Mouse (Mus musculus): Measurements from ENCODE around the gene DXBay18.
"Not testable (repeated sequence)": the region's sequence is repeated elsewhere in the genome, so short reads cannot be mapped to it uniquely, and the experiment has no call there.

Gene DXBay18

DNA sequence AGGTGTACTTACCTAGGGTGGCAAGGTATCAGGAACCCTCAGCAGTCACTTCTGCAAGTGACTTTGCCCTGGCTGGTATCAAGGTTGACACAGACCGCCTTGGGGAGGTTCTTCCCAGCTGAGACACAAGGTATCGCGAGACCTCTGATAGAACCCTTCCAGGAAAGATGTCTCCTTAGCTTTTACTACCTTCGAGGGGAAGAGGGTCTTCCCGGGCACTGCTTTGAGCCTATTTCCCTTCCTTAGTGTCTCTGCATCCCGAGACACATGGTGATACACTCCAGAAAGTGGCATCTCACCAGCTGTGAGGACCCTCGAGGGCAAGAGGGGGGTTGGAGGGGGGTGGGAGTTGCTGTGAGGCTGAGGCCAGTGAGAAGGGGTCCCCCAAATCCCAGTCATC, at the start of gene DXBay18:
TSS of gene DXBay18 (minus strand) at position 101 of the 400 bp plus-strand sequence.
- not testable (repeated sequence) for DNase-seq

DNA sequence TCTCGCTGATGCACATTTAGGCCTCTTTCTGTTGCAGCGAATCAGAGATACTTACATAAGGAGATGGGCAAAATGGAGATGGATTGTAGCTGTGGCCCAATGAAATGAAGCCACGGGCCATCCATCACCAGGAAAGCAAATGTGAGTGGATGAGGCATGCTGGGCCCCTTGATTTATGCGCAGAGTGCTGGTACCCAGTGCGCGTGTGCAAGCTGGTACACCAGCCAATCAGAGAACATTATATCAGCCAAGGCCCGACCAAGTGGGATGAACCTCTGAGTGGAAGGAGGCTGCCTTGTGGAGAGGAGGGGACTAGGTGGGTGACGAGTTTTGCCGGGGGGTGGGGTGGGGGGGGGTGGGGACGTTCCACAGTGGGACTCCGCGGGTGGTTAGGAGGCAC, 42.7 kb upstream of the DXBay18 start, which contains the start of gene Xlr3b:
TSS of gene Xlr3b (plus strand) at position 274 of the 400 bp plus-strand sequence.
- peak; percentile 24 to 64 for DNase-seq

DNA sequence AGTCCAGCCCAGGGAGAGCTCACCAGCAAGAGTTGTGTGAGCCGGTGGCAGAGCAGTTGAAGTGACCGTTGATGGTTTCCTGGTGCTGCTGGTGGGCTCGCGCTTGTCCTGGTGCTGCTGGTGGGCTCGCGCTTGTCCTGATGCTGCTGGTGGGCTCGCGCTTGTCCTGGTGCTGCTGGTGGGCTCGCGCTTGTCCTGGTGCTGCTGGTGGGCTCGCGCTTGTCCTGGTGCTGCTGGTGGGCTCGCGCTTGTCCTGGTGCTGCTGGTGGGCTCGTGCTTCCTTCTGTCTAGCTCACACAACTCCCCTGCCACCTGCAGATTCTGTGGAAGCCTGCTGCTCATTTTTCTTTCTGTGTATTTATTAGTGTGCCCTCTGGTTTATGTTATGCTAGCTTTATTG, 27.6 kb upstream of the DXBay18 start, which contains the start of gene Spin2d:
TSS of gene Spin2d (minus strand) at position 101 of the 400 bp plus-strand sequence.
- not testable (repeated sequence) for DNase-seq

DNA sequence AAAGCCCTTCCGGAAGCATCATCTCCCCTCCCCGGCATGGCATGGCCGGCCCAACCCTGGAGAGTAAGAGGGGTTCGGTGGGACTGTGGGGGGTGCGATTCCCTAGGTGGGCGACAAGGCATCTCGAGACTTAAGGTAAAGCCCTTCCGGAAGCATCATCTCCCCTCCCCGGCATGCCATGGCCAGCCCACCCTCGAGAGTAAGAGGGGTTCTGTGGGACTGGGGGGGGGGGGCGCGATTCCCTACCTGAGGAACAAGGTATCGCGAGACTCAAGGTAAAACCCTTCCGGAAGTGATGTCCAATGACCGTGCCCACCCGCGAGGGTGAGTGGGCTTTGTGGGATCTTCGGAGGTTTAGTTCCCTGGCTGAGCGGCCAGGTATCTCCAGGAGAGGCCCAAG, 754 bp downstream of the DXBay18 start, which contains the start of gene Xlr5b:
TSS of gene Xlr5b (plus strand) at position 301 of the 400 bp plus-strand sequence.
- DNase-seq: not testable (repeated sequence)

DNA sequence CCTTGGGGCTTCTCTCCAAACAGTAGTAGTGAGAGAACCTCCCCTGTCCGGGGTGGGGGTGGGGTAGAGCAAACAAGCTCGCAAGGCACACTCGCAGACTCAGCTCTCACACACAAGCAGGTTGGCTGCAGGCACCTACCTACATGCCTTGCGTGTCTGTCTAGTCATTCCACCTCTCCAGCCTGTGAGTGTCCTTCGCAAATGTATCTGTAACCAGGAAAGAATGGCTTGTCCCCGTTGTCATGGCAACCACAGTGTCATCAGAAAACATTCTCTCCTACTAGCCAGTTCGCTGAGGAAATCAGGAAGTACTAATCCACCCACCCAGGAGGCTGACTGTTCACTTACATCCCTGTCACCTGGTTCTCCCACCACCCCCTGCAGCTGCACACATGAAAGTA, 6.0 kb downstream of the DXBay18 start:
- not testable (repeated sequence) for DNase-seq

DNA sequence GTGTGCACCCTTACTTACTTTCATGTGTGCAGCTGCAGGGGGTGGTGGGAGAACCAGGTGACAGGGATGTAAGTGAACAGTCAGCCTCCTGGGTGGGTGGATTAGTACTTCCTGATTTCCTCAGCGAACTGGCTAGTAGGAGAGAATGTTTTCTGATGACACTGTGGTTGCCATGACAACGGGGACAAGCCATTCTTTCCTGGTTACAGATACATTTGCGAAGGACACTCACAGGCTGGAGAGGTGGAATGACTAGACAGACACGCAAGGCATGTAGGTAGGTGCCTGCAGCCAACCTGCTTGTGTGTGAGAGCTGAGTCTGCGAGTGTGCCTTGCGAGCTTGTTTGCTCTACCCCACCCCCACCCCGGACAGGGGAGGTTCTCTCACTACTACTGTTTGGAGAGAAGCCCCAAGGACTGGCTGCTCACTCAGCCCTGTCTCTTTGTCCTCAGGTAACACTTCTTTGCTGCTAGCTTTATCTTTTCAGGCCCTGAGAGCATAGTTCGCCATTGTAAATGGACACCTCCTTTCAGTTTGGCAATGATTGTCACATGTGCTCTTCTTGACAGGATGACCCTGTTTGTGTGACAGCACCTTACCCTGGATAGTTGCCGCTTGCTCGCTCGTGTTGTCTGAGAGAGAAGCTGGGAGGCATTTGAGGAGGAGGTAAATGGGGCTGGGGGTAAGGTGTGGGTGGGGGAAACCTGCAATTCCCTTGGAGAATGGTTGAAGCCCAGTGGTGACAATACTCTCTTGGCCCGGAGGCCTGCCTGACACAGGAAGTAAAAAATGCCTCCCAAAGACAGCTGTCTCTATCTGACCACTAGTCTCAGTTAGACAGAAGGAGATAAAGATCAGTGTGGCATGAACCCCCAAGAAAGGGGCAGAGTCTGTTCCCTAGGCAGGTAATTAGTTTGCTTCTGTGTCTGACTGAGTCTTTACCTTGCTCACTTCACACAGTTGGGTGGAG, 26.1 kb downstream of the DXBay18 start:
- DNase-seq: not testable (repeated sequence)

DNA sequence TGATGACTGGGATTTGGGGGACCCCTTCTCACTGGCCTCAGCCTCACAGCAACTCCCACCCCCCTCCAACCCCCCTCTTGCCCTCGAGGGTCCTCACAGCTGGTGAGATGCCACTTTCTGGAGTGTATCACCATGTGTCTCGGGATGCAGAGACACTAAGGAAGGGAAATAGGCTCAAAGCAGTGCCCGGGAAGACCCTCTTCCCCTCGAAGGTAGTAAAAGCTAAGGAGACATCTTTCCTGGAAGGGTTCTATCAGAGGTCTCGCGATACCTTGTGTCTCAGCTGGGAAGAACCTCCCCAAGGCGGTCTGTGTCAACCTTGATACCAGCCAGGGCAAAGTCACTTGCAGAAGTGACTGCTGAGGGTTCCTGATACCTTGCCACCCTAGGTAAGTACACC, 32.5 kb downstream of the DXBay18 start, which contains the start of gene Gm14685:
TSS of gene Gm14685 (plus strand) at position 301 of the 400 bp plus-strand sequence.
- DNase-seq: not testable (repeated sequence)

DNA sequence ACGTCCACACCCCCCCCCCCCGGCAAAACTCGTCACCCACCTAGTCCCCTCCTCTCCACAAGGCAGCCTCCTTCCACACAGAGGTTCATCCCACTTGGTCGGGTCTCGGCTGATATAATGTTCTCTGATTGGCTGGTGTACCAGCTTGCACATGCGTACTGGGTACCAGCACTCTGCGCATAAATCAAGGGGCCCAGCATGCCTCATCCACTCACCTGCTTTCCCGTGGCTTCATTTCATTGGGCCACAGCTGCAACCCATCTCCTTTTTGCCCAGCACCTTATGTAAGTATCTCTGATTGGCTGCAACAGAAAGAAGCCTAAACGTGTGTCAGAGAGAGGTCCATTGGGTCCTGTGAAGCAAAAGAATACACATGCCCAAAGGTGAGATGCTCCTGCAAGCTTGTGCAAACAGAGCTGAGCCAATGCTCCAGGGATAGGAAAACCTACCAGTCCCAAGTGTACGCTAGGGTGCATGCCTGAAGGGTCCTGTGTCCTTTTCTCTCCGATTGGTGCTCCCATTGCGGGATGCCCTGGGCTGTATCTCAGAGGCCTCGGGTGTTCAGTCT, 52.2 kb downstream of the DXBay18 start, which contains the start of gene Xlr3a:
TSS of gene Xlr3a (minus strand) at position 155 of the 568 bp plus-strand sequence.
- peak in 1 of 2 experiments; percentile 1 for DNase-seq

All from kidney, postnatal 25 days (tissue).